Mouse (Mus musculus) adipose tissue, adult 10 weeks (tissue): ENCODE data around the gene Dnm2. TPM values are rescaled to one million over a fixed set of nuclear protein-coding genes. Genes with fewer than 3 reads are reported as not detected.

Experiments
- polyA plus RNA-seq: library from polyadenylated mRNA; stranded (reverse); fragments of 350-450 nt; fragmentation: Illumina TruSeq; extraction: RNeasy Lipid Tissue Mini Kit (QIAGEN cat#74804); gene quantifications from one replicate; pipeline ENCODE4 v1.2.3, GENCODE M21; 2014; ENCODE audit warnings: low read depth, low replicate concordance

Dnm2 gene
- polyA plus RNA-seq: 77.4 TPM

GRCm38 (mm10) chr9:21424631-21425555 is at the start of gene Dnm2:
Gene Dnm2, plus strand, starts transcription at chr9:21424908.

GRCm38 (mm10) chr9:21411669-21412550 is 12.8 kb upstream of the Dnm2 start, which contains the start of gene Qtrt1:
Gene Qtrt1, plus strand, starts transcription at chr9:21411837.

GRCm38 (mm10) chr9:21509772-21510688 is 85.3 kb downstream of the Dnm2 start, which contains the start of gene Tmed1:
Gene Tmed1, minus strand, starts transcription at chr9:21510252.

GRCm38 (mm10) chr9:21525937-21526633 is 101.4 kb downstream of the Dnm2 start, which contains the start of gene AB124611:
Gene AB124611, plus strand, starts transcription at chr9:21526176.

GRCm38 (mm10) chr9:21546789-21547074 is 122.0 kb downstream of the Dnm2 start, which contains the start of gene Carm1:
Gene Carm1, plus strand, starts transcription at chr9:21546894.

Other genes with a start within 250 kb of the Dnm2 start
- 33.5 TPM for gene Keap1, start 185.5 kb upstream of the Dnm2 start, polyA plus RNA-seq
- not detected for gene S1pr5, start 176.5 kb upstream of the Dnm2 start, polyA plus RNA-seq
- gene Atg4d, start 159.6 kb upstream of the Dnm2 start, polyA plus RNA-seq: 18.9 TPM
- 30.1 TPM for gene Kri1, start 136.9 kb upstream of the Dnm2 start, polyA plus RNA-seq
- gene Cdkn2d, start 133.5 kb upstream of the Dnm2 start, polyA plus RNA-seq: 13.7 TPM
- 73.5 TPM for gene Ap1m2, start 112.6 kb upstream of the Dnm2 start, polyA plus RNA-seq
- 39.7 TPM for gene Slc44a2, start 104.2 kb upstream of the Dnm2 start, polyA plus RNA-seq
- gene Ilf3, start 57.0 kb upstream of the Dnm2 start, polyA plus RNA-seq: 44.6 TPM
- 10.2 TPM for gene Qtrt1, start 13.1 kb upstream of the Dnm2 start, polyA plus RNA-seq
- gene Tmed1, start 85.3 kb downstream of the Dnm2 start, polyA plus RNA-seq: 25.3 TPM
- 5.3 TPM for gene AB124611, start 101.3 kb downstream of the Dnm2 start, polyA plus RNA-seq
- 34.6 TPM for gene Carm1, start 122.0 kb downstream of the Dnm2 start, polyA plus RNA-seq
- gene Timm29, start 167.8 kb downstream of the Dnm2 start, polyA plus RNA-seq: 34.9 TPM
- 67.9 TPM for gene Yipf2, start 167.9 kb downstream of the Dnm2 start, polyA plus RNA-seq
- gene Smarca4, start 191.3 kb downstream of the Dnm2 start, polyA plus RNA-seq: 40.6 TPM